Mouse (Mus musculus): ENCODE measurements around the gene Fbln2. TPM values are rescaled to one million over a fixed set of nuclear protein-coding genes. Genes with fewer than 3 reads are reported as not detected.
A peak's percentile ranks its signal among the peaks of the same experiment; 100 is the strongest.

Gene Fbln2
- polyA plus RNA-seq, 1 experiment, result 12.6 TPM

DNA sequence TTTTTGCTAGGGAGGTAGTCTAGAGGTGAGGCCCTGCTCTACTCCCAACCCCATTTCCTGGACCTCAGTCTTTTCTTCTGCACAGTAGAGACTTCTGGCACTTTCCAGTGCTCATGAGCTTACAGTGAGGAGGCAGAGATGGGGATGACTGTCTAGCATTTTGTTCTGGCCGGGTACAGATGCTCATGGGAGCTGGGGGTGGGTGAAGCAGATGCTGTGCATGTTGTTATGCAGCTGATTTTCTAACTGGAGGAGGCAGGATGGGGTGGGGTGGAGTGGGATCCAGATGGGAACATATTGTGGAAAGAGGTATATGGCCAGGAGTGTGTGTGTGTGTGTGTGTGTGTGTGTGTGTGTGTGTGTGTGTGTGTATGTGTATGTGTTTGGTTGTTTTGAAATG is 3.2 kb downstream of the Fbln2 start:
- TF ChIP-seq POLR2A (IDR thresholded peaks at IDR 0.05; ENCODE audit: low read depth, low read length) (no peak), CTCF (conservative IDR thresholded peaks at IDR 0.05; ENCODE audit: insufficient read depth, insufficient read length, low read depth, low read length) (no peak)
- 72% methylated on average over 1 of the region's 1 CpGs for WGBS
- no peak for DNase-seq
- Histone ChIP-seq H3K27ac (ENCODE audit: insufficient read depth, low read depth, low read length) (no peak overlapping the region), H3K4me1 (ENCODE audit: control insufficient read depth, insufficient read depth, low read length) (no peaks in the 10 kb centered on the region), H3K36me3 (ENCODE audit: control insufficient read depth, insufficient read depth, low read length) (no peaks in the 10 kb centered on the region), H3K4me3 (ENCODE audit: insufficient read depth, low read depth, low read length) (no peak overlapping the region), H3K27me3 (replicated peaks; ENCODE audit: control insufficient read depth, insufficient read depth, low read length) (no peaks in the 10 kb centered on the region; the same call in 1 of the 2 replicates)

- no peak overlapping the region for H3K27ac ChIP-seq (ENCODE audit: insufficient read depth, low read depth, low read length)
- no peak overlapping the region for H3K4me3 ChIP-seq (ENCODE audit: insufficient read depth, low read depth, low read length)
- no peak for TF ChIP-seq POLR2A (IDR thresholded peaks at IDR 0.05; ENCODE audit: low read depth, low read length)
- TF ChIP-seq CTCF (conservative IDR thresholded peaks at IDR 0.05; ENCODE audit: insufficient read depth, insufficient read length, low read depth, low read length), result no peak
These were observed 6.2 kb downstream of the Fbln2 start for GRCm38 (mm10) chr6:91218445-91218844.

DNA sequence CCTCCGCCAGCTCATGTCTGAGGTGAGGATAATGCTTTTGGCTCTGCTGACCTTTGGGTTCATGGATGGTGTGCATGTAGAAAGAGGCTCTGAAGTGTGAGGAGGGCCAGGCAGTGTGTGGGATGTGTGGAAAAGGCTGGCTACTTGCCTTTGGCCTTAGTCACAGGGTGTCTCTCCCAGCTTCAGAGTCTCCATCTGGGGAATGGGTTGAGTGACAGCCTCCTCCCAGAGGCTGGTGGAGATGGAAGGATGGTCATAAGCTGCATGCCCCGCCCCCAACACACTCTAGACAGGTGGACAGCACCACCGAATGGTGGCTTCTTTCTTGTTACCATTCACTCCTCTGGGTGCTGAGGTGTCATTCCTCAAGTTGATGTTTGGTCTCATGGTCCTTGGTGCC is 6.6 kb downstream of the Fbln2 start:
- TF ChIP-seq POLR2A (IDR thresholded peaks at IDR 0.05; ENCODE audit: low read depth, low read length), result no peak
- no peak for TF ChIP-seq CTCF (conservative IDR thresholded peaks at IDR 0.05; ENCODE audit: insufficient read depth, insufficient read length, low read depth, low read length)
- WGBS, result 83% methylated on average over 3 of the region's 3 CpGs

More at GRCm38 (mm10) chr6:91218445-91218844, 6.2 kb downstream of the Fbln2 start:
- H3K27me3 ChIP-seq (replicated peaks; ENCODE audit: control insufficient read depth, insufficient read depth, low read length), result no peaks in the 10 kb centered on the region
- WGBS, result 57% methylated on average over 9 of the region's 9 CpGs
- no peaks in the 10 kb centered on the region for H3K36me3 ChIP-seq (ENCODE audit: control insufficient read depth, insufficient read depth, low read length)
- H3K4me1 ChIP-seq (ENCODE audit: control insufficient read depth, insufficient read depth, low read length), result no peaks in the 10 kb centered on the region
- DNase-seq, result peak; percentile 3

GRCm38 (mm10) chr6:91220062-91220461 is 7.8 kb downstream of the Fbln2 start:
- TF ChIP-seq POLR2A (IDR thresholded peaks at IDR 0.05; ENCODE audit: low read depth, low read length), result no peak
- TF ChIP-seq CTCF (conservative IDR thresholded peaks at IDR 0.05; ENCODE audit: insufficient read depth, insufficient read length, low read depth, low read length), result no peak
- H3K4me1 ChIP-seq (ENCODE audit: control insufficient read depth, insufficient read depth, low read length), result no peaks in the 10 kb centered on the region
- no peak for DNase-seq
- no peaks in the 10 kb centered on the region for H3K36me3 ChIP-seq (ENCODE audit: control insufficient read depth, insufficient read depth, low read length)
- H3K27me3 ChIP-seq (replicated peaks; ENCODE audit: control insufficient read depth, insufficient read depth, low read length), result no peaks in the 10 kb centered on the region
- no peak overlapping the region for H3K4me3 ChIP-seq (ENCODE audit: insufficient read depth, low read depth, low read length)
- H3K27ac ChIP-seq (ENCODE audit: insufficient read depth, low read depth, low read length), result no peak overlapping the region

More for the DNA sequence above, 6.6 kb downstream of the Fbln2 start:
- H3K27ac ChIP-seq (ENCODE audit: insufficient read depth, low read depth, low read length), result no peak overlapping the region
- no peak overlapping the region for H3K4me3 ChIP-seq (ENCODE audit: insufficient read depth, low read depth, low read length)
- H3K4me1 ChIP-seq (ENCODE audit: control insufficient read depth, insufficient read depth, low read length), result no peaks in the 10 kb centered on the region
- DNase-seq, result no peak
- no peaks in the 10 kb centered on the region for H3K27me3 ChIP-seq (replicated peaks; ENCODE audit: control insufficient read depth, insufficient read depth, low read length)
- H3K36me3 ChIP-seq (ENCODE audit: control insufficient read depth, insufficient read depth, low read length), result no peaks in the 10 kb centered on the region

GRCm38 (mm10) chr6:91221094-91221493 is 8.8 kb downstream of the Fbln2 start:
- Histone ChIP-seq H3K27me3 (replicated peaks; ENCODE audit: control insufficient read depth, insufficient read depth, low read length) (no peaks in the 10 kb centered on the region), H3K27ac (ENCODE audit: insufficient read depth, low read depth, low read length) (no peak overlapping the region), H3K4me3 (ENCODE audit: insufficient read depth, low read depth, low read length) (no peak overlapping the region), H3K36me3 (ENCODE audit: control insufficient read depth, insufficient read depth, low read length) (no peaks in the 10 kb centered on the region), H3K4me1 (ENCODE audit: control insufficient read depth, insufficient read depth, low read length) (no peaks in the 10 kb centered on the region)
- TF ChIP-seq CTCF (conservative IDR thresholded peaks at IDR 0.05; ENCODE audit: insufficient read depth, insufficient read length, low read depth, low read length) (no peak), POLR2A (IDR thresholded peaks at IDR 0.05; ENCODE audit: low read depth, low read length) (no peak)
- 11% methylated on average over 3 of the region's 3 CpGs for WGBS
- no peak for DNase-seq

DNA sequence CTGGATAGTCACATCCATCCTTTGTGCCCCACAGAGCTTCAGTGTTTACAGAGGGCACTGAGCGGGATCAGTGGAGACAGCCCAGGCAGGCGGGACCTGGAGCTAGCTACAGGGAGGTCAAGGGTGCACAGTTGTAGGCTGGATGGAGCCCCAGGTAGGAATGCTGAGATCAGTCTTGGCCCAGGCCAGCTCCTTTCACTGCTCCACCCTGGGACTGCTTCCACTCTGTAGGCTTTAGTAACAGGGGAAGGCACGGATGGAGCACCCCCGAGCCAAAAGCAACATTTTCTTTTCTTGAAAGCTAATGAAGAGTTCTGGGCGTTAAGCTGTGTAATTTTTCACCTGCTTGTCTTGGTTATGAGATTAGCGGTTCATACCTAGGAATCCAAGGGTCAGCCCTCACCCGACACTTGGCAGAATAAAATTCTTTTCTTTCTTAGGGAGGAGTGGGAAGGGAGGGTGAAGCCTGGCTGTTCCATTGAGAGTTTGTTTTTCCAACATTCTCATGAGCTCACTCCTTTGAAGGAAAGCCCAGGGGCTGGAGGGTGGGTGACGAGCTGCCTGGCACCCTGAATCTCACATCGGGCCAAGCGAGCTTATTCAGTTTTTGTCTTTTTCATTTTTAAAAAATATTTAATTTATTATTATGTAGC is 10.6 kb downstream of the Fbln2 start:
- TF ChIP-seq POLR2A (IDR thresholded peaks at IDR 0.05; ENCODE audit: low read depth, low read length) (no peak), CTCF (conservative IDR thresholded peaks at IDR 0.05; ENCODE audit: insufficient read depth, insufficient read length, low read depth, low read length) (no peak)
- DNase-seq, result peak; percentile 1
- Histone ChIP-seq H3K4me3 (ENCODE audit: insufficient read depth, low read depth, low read length) (no peak overlapping the region), H3K4me1 (ENCODE audit: control insufficient read depth, insufficient read depth, low read length) (no peaks in the 10 kb centered on the region), H3K36me3 (ENCODE audit: control insufficient read depth, insufficient read depth, low read length) (no peaks in the 10 kb centered on the region), H3K27ac (ENCODE audit: insufficient read depth, low read depth, low read length) (no peak overlapping the region), H3K27me3 (replicated peaks; ENCODE audit: control insufficient read depth, insufficient read depth, low read length) (no peaks in the 10 kb centered on the region)
- WGBS, result 70% methylated on average over 10 of the region's 10 CpGs

DNA sequence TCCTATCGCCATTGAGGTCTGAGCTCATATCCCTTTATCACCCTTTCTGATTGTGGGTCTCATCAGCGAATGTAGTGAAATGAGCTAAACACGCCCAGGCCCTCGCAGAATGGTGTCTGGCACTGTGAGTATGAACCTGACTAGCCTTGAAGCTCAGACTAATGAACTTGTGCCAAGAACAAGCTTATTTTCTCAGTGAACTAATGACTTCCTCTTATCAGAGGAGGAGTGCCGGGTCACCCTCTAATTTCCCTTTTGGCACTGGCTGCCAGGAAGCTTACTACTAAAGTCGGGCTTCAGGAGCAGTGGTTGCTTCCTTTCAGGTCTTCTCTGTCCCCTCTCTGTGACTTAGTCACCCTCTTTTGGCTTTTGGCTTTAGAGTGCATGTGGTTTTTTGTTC is 12.7 kb downstream of the Fbln2 start:
- 57% methylated on average over 6 of the region's 6 CpGs for WGBS
- DNase-seq, result peak; percentile 60
- Histone ChIP-seq H3K4me3 (ENCODE audit: insufficient read depth, low read depth, low read length) (no peak overlapping the region), H3K36me3 (ENCODE audit: control insufficient read depth, insufficient read depth, low read length) (no peaks in the 10 kb centered on the region), H3K27me3 (replicated peaks; ENCODE audit: control insufficient read depth, insufficient read depth, low read length) (no peaks in the 10 kb centered on the region), H3K4me1 (ENCODE audit: control insufficient read depth, insufficient read depth, low read length) (no peaks in the 10 kb centered on the region), H3K27ac (ENCODE audit: insufficient read depth, low read depth, low read length) (no peak overlapping the region)
- TF ChIP-seq CTCF (conservative IDR thresholded peaks at IDR 0.05; ENCODE audit: insufficient read depth, insufficient read length, low read depth, low read length) (no peak), POLR2A (IDR thresholded peaks at IDR 0.05; ENCODE audit: low read depth, low read length) (no peak)
